Mouse (Mus musculus) left cerebral cortex, adult 8-10 months (tissue): ENCODE data around the gene Nfib. TPM values are rescaled to one million over a fixed set of nuclear protein-coding genes. Genes with fewer than 3 reads are reported as not detected.

Experiments
- DNase-seq, 2 experiments: peaks; one replicate each; pipeline ENCODE4 v3.0.0; 2022; ENCODE audit warnings: low spot score in 2 of 2
- total RNA-seq, 4 experiments: library from RNA; stranded (reverse); gene quantifications; 2 replicates each; pipeline ENCODE4 v1.2.4; 2022

Nfib gene
- total RNA-seq, 4 experiments from 2014 or later: 70.7 to 94.9 (median 78.3) TPM

DNA sequence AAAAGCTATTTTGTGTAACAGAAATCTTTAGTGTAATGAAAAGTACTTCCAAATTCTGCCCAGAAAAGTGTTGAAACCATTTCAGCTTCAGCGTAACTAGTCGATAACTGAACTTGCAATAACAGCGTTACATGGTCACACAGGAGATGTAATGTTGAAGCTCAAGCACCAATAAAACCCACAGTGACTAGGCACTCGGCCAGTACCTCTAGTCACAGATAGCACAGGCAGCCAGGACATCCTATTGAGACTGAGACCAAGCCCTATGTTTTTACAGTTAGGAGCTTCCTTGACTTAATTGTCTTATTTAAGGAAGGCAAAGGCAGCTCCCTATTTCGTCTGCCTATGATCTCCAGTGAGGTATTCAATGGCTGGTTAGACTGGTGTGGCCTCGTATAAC is 389.4 kb downstream of the Nfib start:
- DNase-seq: no peak

DNA sequence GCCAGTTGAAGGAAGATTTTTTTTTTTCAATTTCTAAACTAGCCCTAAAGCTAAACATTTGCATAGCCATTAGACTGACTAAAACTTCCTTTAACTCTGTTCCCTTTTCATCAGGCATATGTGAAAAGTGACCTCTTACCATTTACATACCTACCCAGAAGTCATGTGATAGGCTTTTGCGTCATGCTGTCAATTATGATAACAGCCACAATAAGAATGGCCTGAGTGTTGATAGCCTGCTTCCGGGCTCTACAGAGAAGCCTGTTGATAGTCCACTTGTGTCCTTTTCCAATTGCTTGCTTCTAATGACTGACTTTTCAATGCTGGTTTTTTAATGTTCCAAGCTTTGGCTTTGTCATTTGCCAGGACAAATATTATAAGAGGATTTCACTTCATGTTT is 389.8 kb downstream of the Nfib start:
- DNase-seq: no peak

- no peak for DNase-seq
Observed at GRCm38 (mm10) chr4:82310924-82311734, 394.4 kb downstream of the Nfib start.

GRCm38 (mm10) chr4:82306045-82306444 is 399.5 kb downstream of the Nfib start:
- DNase-seq: no peak

DNA sequence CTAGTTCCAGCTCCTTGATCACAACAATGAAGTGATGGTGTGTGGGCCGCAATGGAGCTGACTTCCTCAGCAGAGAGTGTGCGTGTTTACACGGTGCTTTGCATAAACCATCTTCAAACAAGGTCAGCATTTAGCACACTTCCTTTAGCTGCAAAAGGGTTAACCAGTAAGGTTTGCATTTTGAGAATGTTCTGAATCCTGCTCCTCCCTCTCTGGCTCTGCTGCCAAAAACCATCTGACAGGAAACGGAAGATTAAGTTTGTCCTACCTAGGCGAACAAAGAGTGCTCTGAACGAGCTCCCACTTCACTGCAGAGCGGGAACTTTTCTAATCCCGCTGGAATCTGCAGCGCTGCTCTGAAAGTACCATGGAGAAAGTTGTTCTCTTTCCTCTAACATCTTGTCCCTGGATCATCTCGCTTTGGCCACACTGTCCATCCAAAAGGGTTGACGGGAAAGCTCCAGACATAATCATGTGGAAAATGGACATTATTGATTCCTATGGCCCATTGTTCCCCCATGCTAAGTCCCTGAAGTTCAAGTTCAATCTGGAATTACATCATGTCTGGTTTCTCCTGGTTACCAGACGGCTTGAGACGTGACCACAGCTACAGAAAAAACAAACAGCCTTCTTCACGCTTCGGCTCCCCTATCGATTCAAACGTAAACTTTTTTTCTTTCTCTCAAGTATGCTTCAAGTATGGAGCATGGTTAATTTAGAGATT is 401.2 kb downstream of the Nfib start:
- no peak for DNase-seq

DNA sequence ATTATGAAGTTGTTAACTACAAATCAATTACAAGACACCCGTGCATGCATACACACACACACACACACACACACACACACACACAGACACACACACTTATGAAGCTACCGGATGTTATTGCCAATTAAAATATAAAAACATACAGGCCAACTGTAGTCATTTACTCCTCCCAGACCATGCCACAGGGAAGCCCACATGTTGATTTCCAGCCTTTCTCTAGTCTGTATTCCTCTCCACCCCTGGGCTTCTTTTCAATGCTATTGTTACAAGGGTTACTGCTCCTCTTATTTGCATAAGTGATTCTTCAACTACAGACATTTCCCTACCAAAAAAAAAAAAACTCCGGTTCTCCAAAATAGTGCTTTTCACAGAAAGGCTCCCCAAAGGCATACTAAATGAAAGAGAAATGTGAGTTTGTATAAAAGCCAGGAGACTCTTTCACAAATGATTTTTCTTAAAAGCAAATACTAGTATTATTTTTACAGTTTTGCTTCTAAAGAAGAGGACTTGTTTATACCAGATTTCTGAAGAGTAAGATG is 402.1 kb downstream of the Nfib start:
- no peak for DNase-seq

DNA sequence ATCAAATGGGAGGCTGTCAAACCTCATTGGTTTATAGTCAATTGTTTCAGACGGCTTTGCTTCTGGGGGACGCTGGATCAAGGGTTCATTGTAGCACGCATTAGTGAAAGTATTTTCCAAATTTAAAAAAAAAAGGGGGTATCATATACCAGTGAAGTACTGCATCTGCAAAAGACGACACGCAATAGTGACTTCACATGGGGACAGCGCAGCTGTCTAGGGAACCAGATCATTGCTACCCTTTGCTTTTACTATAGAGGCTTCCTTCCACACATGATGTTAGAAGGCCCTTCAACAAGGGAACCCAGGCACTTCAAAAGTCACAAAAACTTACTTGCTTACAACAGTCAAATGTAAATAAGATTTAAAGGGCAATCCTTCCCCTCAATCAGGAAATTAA is 402.6 kb downstream of the Nfib start:
- DNase-seq: no peak

GRCm38 (mm10) chr4:82298606-82299005 is 406.9 kb downstream of the Nfib start:
- no peak for DNase-seq

GRCm38 (mm10) chr4:82297562-82297961 is 408.0 kb downstream of the Nfib start:
- no peak for DNase-seq

DNA sequence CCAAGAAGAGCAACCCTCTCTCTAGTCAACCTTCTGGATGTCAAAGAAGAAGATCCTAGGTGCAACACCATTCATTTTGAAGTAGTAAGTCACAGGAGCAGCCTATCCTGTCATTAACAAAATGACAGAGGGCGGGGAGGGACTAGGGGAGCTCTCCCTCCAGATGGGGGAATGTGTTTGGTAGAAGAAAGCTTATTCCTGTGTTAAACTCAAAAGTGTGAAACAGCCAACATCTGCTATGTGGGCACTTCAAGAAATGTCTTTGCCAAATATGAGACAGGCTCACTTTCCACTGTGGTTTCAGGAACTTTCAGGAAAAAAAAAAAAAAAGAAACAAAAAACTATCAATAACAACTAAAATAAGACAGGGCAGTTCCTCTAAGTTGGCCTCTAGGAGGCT is 411.5 kb downstream of the Nfib start:
- peak in 1 of 2 experiments; percentile 57 for DNase-seq

GRCm38 (mm10) chr4:82291174-82291847 is 414.2 kb downstream of the Nfib start:
- DNase-seq: no peak

DNA sequence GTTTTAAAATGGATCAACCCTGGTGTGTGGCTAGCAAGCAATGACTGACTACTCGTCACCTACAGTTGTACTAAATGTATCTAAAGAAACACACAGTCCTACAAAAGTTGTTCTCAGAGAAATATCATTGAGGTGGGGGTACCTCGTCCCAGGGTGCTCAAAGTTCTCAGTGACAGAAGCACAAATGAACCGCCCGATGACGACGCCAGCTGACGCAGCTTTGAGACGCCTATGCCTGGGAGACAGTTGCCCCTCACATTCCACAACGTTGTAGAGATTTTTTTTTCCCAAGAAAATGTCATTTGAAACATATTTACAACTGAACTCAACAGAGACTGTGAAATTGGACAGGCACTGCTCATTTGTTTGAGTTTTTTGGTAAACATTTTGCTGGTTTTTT is 414.9 kb downstream of the Nfib start:
- DNase-seq: no peak

GRCm38 (mm10) chr4:82289596-82289995 is 416.0 kb downstream of the Nfib start:
- DNase-seq: no peak

DNA sequence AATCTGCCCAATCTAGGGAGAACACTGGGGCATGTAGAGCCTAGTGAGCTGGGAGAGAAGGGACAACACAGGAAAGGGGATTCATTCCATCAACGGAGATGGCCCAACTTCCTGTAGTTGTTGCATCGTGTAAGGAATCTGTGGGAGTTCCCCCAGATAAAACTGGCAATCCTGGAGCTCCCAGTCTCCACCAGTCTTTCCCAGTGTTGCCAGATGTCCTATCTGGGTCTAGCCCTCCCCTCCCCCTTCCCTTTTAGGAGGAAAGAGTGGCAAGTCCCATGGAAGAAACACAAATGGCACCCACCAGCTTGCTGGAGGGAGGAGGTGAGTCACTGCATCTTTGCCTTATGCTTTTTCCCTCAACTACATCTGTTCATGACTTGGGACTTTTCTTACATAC is 417.4 kb downstream of the Nfib start:
- peak in 1 of 2 experiments; percentile 51 for DNase-seq

DNA sequence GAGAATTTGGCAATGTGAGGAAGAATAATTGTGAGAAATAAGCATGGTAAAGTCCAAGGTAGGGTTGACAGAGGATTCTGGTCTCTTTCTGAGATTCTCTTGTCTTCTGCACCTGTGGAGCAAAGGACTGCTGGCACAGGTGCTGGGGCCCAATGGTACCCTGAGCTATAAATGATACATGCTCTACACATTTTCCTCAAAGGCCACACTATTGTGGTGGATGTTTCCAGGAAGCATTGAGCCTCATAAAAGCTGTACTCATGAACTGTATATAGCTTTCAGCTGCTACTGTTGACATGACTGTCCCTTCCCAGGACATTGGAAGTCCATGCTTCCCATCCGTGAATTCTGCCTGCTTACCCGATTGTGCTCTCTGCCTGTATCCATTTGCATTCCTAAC is 418.1 kb downstream of the Nfib start:
- DNase-seq: no peak

DNA sequence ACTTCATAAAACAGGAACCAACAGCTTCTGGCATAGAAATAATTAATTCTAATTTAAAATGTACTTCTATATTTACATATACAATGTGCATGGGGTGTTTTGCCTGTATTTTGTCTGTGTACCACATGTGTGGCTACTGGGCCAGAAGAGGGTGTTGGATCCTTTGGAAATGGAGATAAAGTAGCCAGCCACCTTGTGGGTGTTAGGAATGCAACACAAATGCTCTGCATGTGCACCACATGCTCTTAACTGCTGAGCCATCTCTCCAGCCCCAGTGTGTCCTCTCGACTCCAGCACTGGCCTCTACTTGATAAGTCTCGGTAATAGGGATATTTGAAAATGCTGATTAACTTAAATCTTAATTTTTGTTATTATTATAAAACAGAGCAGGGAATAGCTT is 418.6 kb downstream of the Nfib start:
- DNase-seq: no peak

GRCm38 (mm10) chr4:82283536-82283935 is 422.0 kb downstream of the Nfib start:
- DNase-seq: no peak

DNA sequence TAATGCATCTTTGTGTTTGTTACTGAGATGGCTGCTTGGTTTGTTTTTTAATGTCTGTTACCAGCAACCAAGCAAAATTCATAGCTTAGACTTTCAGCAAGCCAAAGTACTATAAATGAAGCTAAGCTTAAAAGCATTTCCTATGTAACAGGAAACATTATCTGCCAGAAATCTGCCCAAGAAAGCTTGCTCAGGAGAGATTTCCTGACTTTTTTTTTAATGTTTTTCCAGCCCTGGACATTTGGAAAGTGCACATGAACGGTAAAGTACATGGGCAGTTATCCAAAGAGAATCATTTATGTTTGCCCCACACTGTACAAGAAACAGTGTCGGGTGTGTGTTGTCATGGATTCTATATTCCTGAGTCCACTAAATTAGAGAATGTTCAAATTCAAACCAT is 429.6 kb downstream of the Nfib start:
- no peak for DNase-seq

- DNase-seq: no peak
Observed at GRCm38 (mm10) chr4:82273049-82273754, 432.3 kb downstream of the Nfib start.

DNA sequence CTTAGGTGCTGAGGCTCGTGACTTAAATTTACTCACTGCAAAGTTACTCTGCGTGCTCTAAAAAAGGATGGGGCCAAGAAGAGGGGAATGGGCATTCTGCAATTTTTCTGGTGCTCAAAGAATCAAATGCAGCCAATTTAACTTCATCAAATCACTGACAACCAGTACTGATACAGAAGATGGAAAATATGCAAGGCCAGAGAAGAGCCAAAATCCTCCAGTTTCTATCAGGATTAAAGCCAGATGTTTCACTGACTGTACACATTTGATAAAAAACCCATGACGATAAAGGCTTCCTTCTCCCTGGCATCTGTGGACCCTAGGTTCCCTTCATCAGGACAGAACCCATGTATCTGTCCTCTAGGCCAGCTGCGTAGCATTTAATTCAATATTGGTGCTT is 433.5 kb downstream of the Nfib start:
- no peak for DNase-seq

- no peak for DNase-seq
Observed at GRCm38 (mm10) chr4:82271547-82271946, 434.0 kb downstream of the Nfib start.
